Mouse (Mus musculus) limb, embryonic 14.5 days (tissue): ENCODE data around the gene Cfap65. TPM values are rescaled to one million over a fixed set of nuclear protein-coding genes. Genes with fewer than 3 reads are reported as not detected.

Experiments used
- ATAC-seq: fragments of 200-750 bp; cut with Nextera tagmentation; 2 replicates; pipeline ENCODE4 v1.8.0; 2017; ENCODE audit warnings: low read depth, moderate number of reproducible peaks, moderate TSS enrichment; ENCODE audit not compliant: low FRiP score
- DNase-seq: peaks from one replicate; pipeline ENCODE4 v3.0.0-alpha.2; 2015; ENCODE audit warnings: low spot score
- H3K27ac ChIP-seq: fragments of 300-500 bp; sonication (generic); replicated peaks from 2 replicates; pipeline ENCODE4 v1.5.1; 2014; ENCODE audit warnings: low read depth, mild to moderate bottlenecking, low read length, moderate library complexity, mixed read lengths
- H3K27me3 ChIP-seq: fragments of 300-500 bp; sonication (generic); 2 replicates; pipeline ENCODE4 v1.6.1; 2014; ENCODE audit warnings: low read length, mixed read lengths; ENCODE audit not compliant: control insufficient read depth, insufficient read depth
- H3K36me3 ChIP-seq: fragments of 300-500 bp; sonication (generic); 2 replicates; pipeline ENCODE4 v1.6.1; 2014; ENCODE audit warnings: mild to moderate bottlenecking, low read length, moderate library complexity, mixed read lengths; ENCODE audit not compliant: control insufficient read depth, insufficient read depth
- H3K4me1 ChIP-seq: fragments of 300-500 bp; sonication (generic); 2 replicates; pipeline ENCODE4 v1.6.1; 2014; ENCODE audit warnings: antibody characterized with exemption, low read length, mixed read lengths; ENCODE audit not compliant: control insufficient read depth, insufficient read depth
- H3K4me2 ChIP-seq: fragments of 300-500 bp; sonication (generic); replicated peaks from 2 replicates; pipeline ENCODE4 v1.6.1; 2014; ENCODE audit warnings: low read depth, mild to moderate bottlenecking, low read length, moderate library complexity; ENCODE audit not compliant: severe bottlenecking
- H3K4me3 ChIP-seq: fragments of 300-500 bp; sonication (generic); replicated peaks from 2 replicates; pipeline ENCODE4 v1.5.1; 2014; ENCODE audit warnings: low read length
- H3K9ac ChIP-seq: fragments of 300-500 bp; sonication (generic); 2 replicates; pipeline ENCODE4 v1.6.1; 2014; ENCODE audit warnings: mild to moderate bottlenecking, low read depth, low read length, moderate library complexity; ENCODE audit not compliant: severe bottlenecking
- H3K9me3 ChIP-seq: fragments of 300-500 bp; sonication (generic); 2 replicates; pipeline ENCODE4 v1.6.1; 2016; ENCODE audit warnings: low read length; ENCODE audit not compliant: control insufficient read depth
- POLR2A ChIP-seq: fragments of 200-500 bp; IDR thresholded peaks from 2 replicates; pipeline ENCODE4 v1.8.0; 2012; ENCODE audit warnings: inconsistent platforms, mild to moderate bottlenecking, moderate library complexity, borderline replicate concordance; ENCODE audit not compliant: insufficient read depth, insufficient read length; ENCODE audit errors: extremely low read depth
- WGBS: fragments of 180-500 bp; shearing (Covaris S2); extraction: QIAGEN DNeasy Blood & Tissue Kit; methylation state at CpG from one replicate; pipeline ENCODE4 v1.1.7; 2014; 5-methylcytosine and 5-hydroxymethylcytosine counted together
- microRNA counts: library from miRNA; unstranded; fragments of <30 nt; microRNA quantifications from one replicate; lab custom pipeline; 2016
- microRNA-seq: library from miRNA; unstranded; fragments of <30 nt; microRNA quantifications from one replicate; pipeline ENCODE4, GENCODE M21; 2016
- polyA plus RNA-seq, 2 experiments: library from polyadenylated mRNA; depleted of rRNA in 1 of 2; stranded (reverse) in 1 of 2; unstranded in 1 of 2; fragments of >200 nt; fragmentation: Nextera tagmentation in 1 of 2; extraction: Ambion mirVana in 1 of 2; gene quantifications; 2 replicates each; pipeline versions ENCODE4 v1.2.1 to v1.2.3; 2012 to 2014

Gene Cfap65
- polyA plus RNA-seq, 2 experiments: not detected

DNA sequence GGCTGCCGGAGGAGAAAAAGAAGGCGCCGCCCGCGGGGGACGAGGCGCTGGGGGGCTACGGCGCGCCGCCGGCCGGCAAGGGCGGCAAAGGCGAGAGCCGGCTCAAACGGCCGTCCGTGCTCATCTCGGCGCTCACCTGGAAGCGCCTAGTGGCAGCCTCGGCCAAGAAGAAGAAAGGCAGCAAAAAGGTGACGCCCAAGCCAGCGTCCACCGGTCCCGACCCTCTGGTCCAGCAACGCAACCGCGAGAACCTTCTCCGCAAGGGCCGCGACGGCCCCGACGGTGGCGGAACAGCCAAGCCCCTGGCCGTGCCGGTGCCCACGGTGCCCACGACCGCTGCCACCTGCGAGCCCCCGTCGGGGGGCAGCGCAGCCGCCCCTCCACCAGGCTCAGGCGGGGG lies 80.2 kb downstream of the Cfap65 start:
- H3K27me3 ChIP-seq: peaks cover 79% of the 10 kb centered on the region
- H3K9ac ChIP-seq: peak overlapping the region; percentile 28; the same call in 1 of the 2 replicates
- DNase-seq (no peak), ATAC-seq (peak; percentile 5; the same call in 1 of the 2 replicates)
- WGBS: under 1% methylated on average over 17 of the region's 48 CpGs
- no peak overlapping the region for H3K27ac ChIP-seq
- H3K36me3 ChIP-seq: no peaks in the 10 kb centered on the region
- peak overlapping the region; percentile 59 for H3K4me3 ChIP-seq
- no peaks in the 10 kb centered on the region for H3K9me3 ChIP-seq
- peaks cover 15% of the 10 kb centered on the region for H3K4me1 ChIP-seq
- peak overlapping the region; percentile 98 for H3K4me2 ChIP-seq
- TF ChIP-seq POLR2A: no peak

DNA sequence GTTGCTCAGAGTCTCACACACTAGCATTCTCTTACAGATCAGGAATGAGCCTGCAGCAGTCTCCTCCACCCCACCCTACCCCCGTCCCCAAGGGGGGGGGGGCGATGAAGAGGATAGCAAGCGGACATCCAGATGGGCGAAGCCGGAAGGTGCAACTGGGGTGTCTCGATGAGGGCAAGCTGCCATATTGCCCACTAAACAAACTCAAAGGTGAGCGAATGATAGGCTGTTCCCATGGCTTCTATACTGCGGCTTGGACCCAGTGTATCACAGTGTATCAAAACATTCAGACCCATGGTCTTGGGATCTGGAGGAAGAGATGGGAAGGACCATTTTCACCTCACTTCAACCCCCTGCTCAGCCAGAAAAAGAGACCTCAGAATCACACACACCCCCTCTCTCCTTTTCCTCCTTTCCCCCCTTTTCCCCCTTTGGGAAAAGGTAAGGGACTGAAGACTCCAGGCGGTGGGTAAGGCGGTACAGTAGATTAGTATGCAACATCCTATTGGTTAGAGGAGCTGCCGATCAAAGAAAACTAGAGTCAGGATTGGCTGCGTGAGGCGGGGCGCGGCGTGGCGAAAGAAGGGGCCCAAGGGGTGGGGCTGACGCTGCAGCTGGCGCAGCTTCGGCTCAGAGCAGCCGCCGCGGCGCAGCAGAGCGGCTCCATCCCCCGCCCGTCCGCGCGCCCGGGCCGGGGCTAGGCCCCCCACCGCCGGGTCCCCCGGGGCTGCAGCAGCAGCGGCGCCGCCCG lies 80.9 kb downstream of the Cfap65 start, which contains the start of gene Cdk5r2:
TSS of gene Cdk5r2 (plus strand) at position 629 of the 751 bp plus-strand sequence.
- Histone ChIP-seq H3K4me3 (peak within 1 kb of the TSS; percentile 59), H3K36me3 (no peaks in the 10 kb centered on the region), H3K4me1 (peaks cover 15% of the 10 kb centered on the region), H3K4me2 (peak within 1 kb of the TSS; percentile 98), H3K9me3 (no peaks in the 10 kb centered on the region), H3K27ac (no peak within 1 kb of the TSS), H3K27me3 (peaks cover 77% of the 10 kb centered on the region), H3K9ac (peak within 1 kb of the TSS; percentile 28; the same call in 1 of the 2 replicates)
- TF ChIP-seq POLR2A: no peak
- WGBS: 4% methylated on average over 35 of the region's 39 CpGs
- DNase-seq (peak; percentile 94), ATAC-seq (peak; percentile 94)

MicroRNA genes within 50 kb of the gene (microRNA counts, 519-probe panel; counts per million panel counts)
- 1,400 counts per million, percentile 9 among the panel's probes with 10 or more counts for microRNA mmu-miR-375 (lab: Ali Mortazavi, UCI)

Small RNAs within 50 kb of the gene (microRNA-seq; reads per million reads assigned to microRNA genes)
- 408 reads per million, percentile 63 among the genes with 10 or more reads in this experiment for gene Mir375

Other genes starting within 250 kb of the Cfap65 start
- 16.1 TPM in 2 replicates for gene Cyp27a1, start 222.0 kb downstream of the Cfap65 start, polyA plus RNA-seq (2012; rRNA removed)
- gene Cyp27a1, start 222.0 kb downstream of the Cfap65 start, polyA plus RNA-seq (2014; fragmentation: Nextera tagmentation; extraction: Ambion mirVana): 11.6 and 12.2 TPM in 2 replicates
- gene Prkag3, start 186.4 kb downstream of the Cfap65 start, polyA plus RNA-seq (2012; rRNA removed): 4.3 and 5.1 TPM in 2 replicates
- 1.4 and 2.5 TPM in 2 replicates for gene Prkag3, start 186.4 kb downstream of the Cfap65 start, polyA plus RNA-seq (2014; fragmentation: Nextera tagmentation; extraction: Ambion mirVana)
- gene Wnt6, start 163.7 kb downstream of the Cfap65 start, polyA plus RNA-seq (2012; rRNA removed): 39.9 and 42.8 TPM in 2 replicates
- 51.8 and 54.3 TPM in 2 replicates for gene Wnt6, start 163.7 kb downstream of the Cfap65 start, polyA plus RNA-seq (2014; fragmentation: Nextera tagmentation; extraction: Ambion mirVana)
- gene Wnt10a, start 144.1 kb downstream of the Cfap65 start, polyA plus RNA-seq (2012; rRNA removed): 3.8 and 4.7 TPM in 2 replicates
- gene Wnt10a, start 144.1 kb downstream of the Cfap65 start, polyA plus RNA-seq (2014; fragmentation: Nextera tagmentation; extraction: Ambion mirVana): 8.3 and 9.3 TPM in 2 replicates
- gene Cdk5r2, start 80.7 kb downstream of the Cfap65 start, polyA plus RNA-seq (2012; rRNA removed): 0.49 and 0.63 TPM in 2 replicates
- gene Cdk5r2, start 80.7 kb downstream of the Cfap65 start, polyA plus RNA-seq (2014; fragmentation: Nextera tagmentation; extraction: Ambion mirVana): 0.07 and 0.10 TPM in 2 replicates
- gene Fev, start 50.2 kb downstream of the Cfap65 start, polyA plus RNA-seq (2012; rRNA removed): 0.05 TPM in 1 of 2 replicates, not detected in the other
- 0.14 TPM in 1 of 2 replicates, not detected in the other for gene Fev, start 50.2 kb downstream of the Cfap65 start, polyA plus RNA-seq (2014; fragmentation: Nextera tagmentation; extraction: Ambion mirVana)
- gene Cryba2, start 42.5 kb downstream of the Cfap65 start, polyA plus RNA-seq (2012; rRNA removed): not detected in 2 replicates
- not detected in 2 replicates for gene Cryba2, start 42.5 kb downstream of the Cfap65 start, polyA plus RNA-seq (2014; fragmentation: Nextera tagmentation; extraction: Ambion mirVana)
- gene Ihh, start 16.1 kb upstream of the Cfap65 start, polyA plus RNA-seq (2012; rRNA removed): 30.6 and 41.2 TPM in 2 replicates
- 6.0 and 7.3 TPM in 2 replicates for gene Ihh, start 16.1 kb upstream of the Cfap65 start, polyA plus RNA-seq (2014; fragmentation: Nextera tagmentation; extraction: Ambion mirVana)
- 4.4 and 4.8 TPM in 2 replicates for gene Nhej1, start 189.6 kb upstream of the Cfap65 start, polyA plus RNA-seq (2012; rRNA removed)
- 7.8 and 10.8 TPM in 2 replicates for gene Nhej1, start 189.6 kb upstream of the Cfap65 start, polyA plus RNA-seq (2014; fragmentation: Nextera tagmentation; extraction: Ambion mirVana)
- gene Slc23a3, start 198.3 kb upstream of the Cfap65 start, polyA plus RNA-seq (2012; rRNA removed): 0.55 and 0.58 TPM in 2 replicates
- gene Slc23a3, start 198.3 kb upstream of the Cfap65 start, polyA plus RNA-seq (2014; fragmentation: Nextera tagmentation; extraction: Ambion mirVana): 0.11 and 0.12 TPM in 2 replicates
- 48.1 and 56.7 TPM in 2 replicates for gene Cnppd1, start 207.1 kb upstream of the Cfap65 start, polyA plus RNA-seq (2012; rRNA removed)
- gene Cnppd1, start 207.1 kb upstream of the Cfap65 start, polyA plus RNA-seq (2014; fragmentation: Nextera tagmentation; extraction: Ambion mirVana): 37.8 and 39.7 TPM in 2 replicates
- 74.8 and 101 TPM in 2 replicates for gene Retreg2, start 207.2 kb upstream of the Cfap65 start, polyA plus RNA-seq (2012; rRNA removed)
- gene Retreg2, start 207.2 kb upstream of the Cfap65 start, polyA plus RNA-seq (2014; fragmentation: Nextera tagmentation; extraction: Ambion mirVana): 46.4 and 48.1 TPM in 2 replicates
- 53.2 and 58.5 TPM in 2 replicates for gene Zfand2b, start 233.0 kb upstream of the Cfap65 start, polyA plus RNA-seq (2012; rRNA removed)
- gene Zfand2b, start 233.0 kb upstream of the Cfap65 start, polyA plus RNA-seq (2014; fragmentation: Nextera tagmentation; extraction: Ambion mirVana): 40.2 TPM in 2 replicates
- gene Abcb6, start 244.8 kb upstream of the Cfap65 start, polyA plus RNA-seq (2012; rRNA removed): 27.3 and 34.2 TPM in 2 replicates
- gene Abcb6, start 244.8 kb upstream of the Cfap65 start, polyA plus RNA-seq (2014; fragmentation: Nextera tagmentation; extraction: Ambion mirVana): 29.7 and 34.1 TPM in 2 replicates